Mouse (Mus musculus) hindbrain, embryonic 15.5 days (tissue): Measurements from ENCODE around the gene Arnt. TPM values are rescaled to one million over a fixed set of nuclear protein-coding genes. Genes with fewer than 3 reads are reported as not detected.

Experiments used
- ATAC-seq: fragments of 200-750 bp; cut with Nextera tagmentation; 2 replicates; pipeline ENCODE4 v1.8.0; 2017; ENCODE audit warnings: low read depth, moderate number of reproducible peaks, moderate TSS enrichment; ENCODE audit not compliant: low FRiP score
- H3K27ac ChIP-seq: fragments of 300-500 bp; sonication (generic); replicated peaks from 2 replicates; pipeline ENCODE4 v1.5.1; 2015; ENCODE audit warnings: mild to moderate bottlenecking, inconsistent platforms
- H3K27me3 ChIP-seq: fragments of 300-500 bp; sonication (generic); 2 replicates; pipeline ENCODE4 v1.6.1; 2015; ENCODE audit warnings: control low read depth, inconsistent platforms
- H3K36me3 ChIP-seq: fragments of 300-500 bp; sonication (generic); 2 replicates; pipeline ENCODE4 v1.6.1; 2015; ENCODE audit warnings: control low read depth, inconsistent platforms
- H3K4me1 ChIP-seq: fragments of 300-500 bp; sonication (generic); replicated peaks from 2 replicates; pipeline ENCODE4 v1.6.1; 2015; ENCODE audit warnings: control low read depth, inconsistent platforms
- H3K4me2 ChIP-seq: fragments of 300-500 bp; sonication (generic); 2 replicates; pipeline ENCODE4 v1.6.1; 2015; ENCODE audit warnings: moderate library complexity, mild to moderate bottlenecking, inconsistent platforms
- H3K4me3 ChIP-seq: fragments of 300-500 bp; sonication (generic); 2 replicates; pipeline ENCODE4 v1.5.1; 2015; ENCODE audit warnings: mild to moderate bottlenecking, inconsistent platforms
- H3K9ac ChIP-seq: fragments of 300-500 bp; sonication (generic); 2 replicates; pipeline ENCODE4 v1.6.1; 2015; ENCODE audit warnings: inconsistent platforms
- H3K9me3 ChIP-seq: fragments of 300-500 bp; sonication (generic); 2 replicates; pipeline ENCODE4 v1.6.1; 2016; ENCODE audit warnings: control low read depth, inconsistent platforms
- WGBS: fragments of 180-500 bp; shearing (Covaris S2); methylation state at CpG from one replicate; pipeline ENCODE4 v1.1.7; 2015; 5-methylcytosine and 5-hydroxymethylcytosine counted together
- polyA plus RNA-seq: library from polyadenylated mRNA; unstranded; fragments of >200 nt; fragmentation: Nextera tagmentation; extraction: Ambion mirVana; gene quantifications from 2 replicates; pipeline ENCODE4 v1.2.1, GENCODE M21; 2015

Arnt gene
- polyA plus RNA-seq, 1 experiment from 2014 or later, result 15.8 TPM

- H3K27ac ChIP-seq, result no peak overlapping the region
- ATAC-seq, result no peak
- H3K36me3 ChIP-seq, result peaks cover 21% of the 10 kb centered on the region
- no peaks in the 10 kb centered on the region for H3K27me3 ChIP-seq
- no peak overlapping the region for H3K9ac ChIP-seq
- no peak overlapping the region for H3K4me2 ChIP-seq
- H3K9me3 ChIP-seq, result no peaks in the 10 kb centered on the region
- no peak overlapping the region for H3K4me3 ChIP-seq
- no peaks in the 10 kb centered on the region for H3K4me1 ChIP-seq
Observed at GRCm38 (mm10) chr3:95463852-95464251, 29.7 kb downstream of the Arnt start.

- ATAC-seq, result no peak
- peaks cover 53% of the 10 kb centered on the region for H3K36me3 ChIP-seq
- H3K27ac ChIP-seq, result no peak overlapping the region
- H3K4me1 ChIP-seq, result no peaks in the 10 kb centered on the region
- no peak overlapping the region for H3K9ac ChIP-seq
- no peak overlapping the region for H3K4me2 ChIP-seq
- 94% methylated on average over 1 of the region's 1 CpGs for WGBS
- no peaks in the 10 kb centered on the region for H3K9me3 ChIP-seq
- no peaks in the 10 kb centered on the region for H3K27me3 ChIP-seq
- no peak overlapping the region for H3K4me3 ChIP-seq
Observed at GRCm38 (mm10) chr3:95478966-95479365, 44.8 kb downstream of the Arnt start.

- 94% methylated on average over 2 of the region's 2 CpGs for WGBS
- H3K9me3 ChIP-seq, result no peaks in the 10 kb centered on the region
- no peak overlapping the region for H3K4me2 ChIP-seq
- H3K27ac ChIP-seq, result no peak overlapping the region
- no peak overlapping the region for H3K9ac ChIP-seq
- no peaks in the 10 kb centered on the region for H3K27me3 ChIP-seq
- H3K36me3 ChIP-seq, result peaks cover 64% of the 10 kb centered on the region
- no peak for ATAC-seq
- no peaks in the 10 kb centered on the region for H3K4me1 ChIP-seq
- H3K4me3 ChIP-seq, result no peak overlapping the region
Observed at GRCm38 (mm10) chr3:95486421-95486820, 52.2 kb downstream of the Arnt start.

GRCm38 (mm10) chr3:95488679-95489078 is 54.5 kb downstream of the Arnt start:
- no peak overlapping the region for H3K9ac ChIP-seq
- no peak overlapping the region for H3K4me2 ChIP-seq
- peaks cover 74% of the 10 kb centered on the region for H3K36me3 ChIP-seq
- H3K4me1 ChIP-seq, result no peaks in the 10 kb centered on the region
- H3K9me3 ChIP-seq, result no peaks in the 10 kb centered on the region
- 94% methylated on average over 3 of the region's 3 CpGs for WGBS
- no peak overlapping the region for H3K4me3 ChIP-seq
- no peak for ATAC-seq
- H3K27me3 ChIP-seq, result no peaks in the 10 kb centered on the region
- no peak overlapping the region for H3K27ac ChIP-seq

GRCm38 (mm10) chr3:95490238-95490637 is 56.0 kb downstream of the Arnt start:
- Histone ChIP-seq H3K4me2 (no peak overlapping the region), H3K4me3 (no peak overlapping the region), H3K9me3 (no peaks in the 10 kb centered on the region), H3K36me3 (peaks cover 86% of the 10 kb centered on the region), H3K9ac (no peak overlapping the region), H3K4me1 (no peaks in the 10 kb centered on the region), H3K27ac (no peak overlapping the region), H3K27me3 (no peaks in the 10 kb centered on the region)
- WGBS, result 93% methylated on average over 2 of the region's 2 CpGs
- no peak for ATAC-seq

GRCm38 (mm10) chr3:95494342-95494741 is 60.2 kb downstream of the Arnt start:
- peaks cover 67% of the 10 kb centered on the region for H3K36me3 ChIP-seq
- H3K4me3 ChIP-seq, result no peak overlapping the region
- H3K4me1 ChIP-seq, result no peaks in the 10 kb centered on the region
- H3K27me3 ChIP-seq, result no peaks in the 10 kb centered on the region
- H3K27ac ChIP-seq, result no peak overlapping the region
- H3K9ac ChIP-seq, result no peak overlapping the region
- 70% methylated on average over 6 of the region's 6 CpGs for WGBS
- H3K9me3 ChIP-seq, result no peaks in the 10 kb centered on the region
- ATAC-seq, result no peak
- H3K4me2 ChIP-seq, result no peak overlapping the region

GRCm38 (mm10) chr3:95498229-95498628 is 64.0 kb downstream of the Arnt start:
- no peak overlapping the region for H3K4me2 ChIP-seq
- no peak overlapping the region for H3K27ac ChIP-seq
- H3K9me3 ChIP-seq, result no peaks in the 10 kb centered on the region
- no peak for ATAC-seq
- no peak overlapping the region for H3K4me3 ChIP-seq
- H3K27me3 ChIP-seq, result no peaks in the 10 kb centered on the region
- H3K4me1 ChIP-seq, result no peaks in the 10 kb centered on the region
- WGBS, result 90% methylated on average over 2 of the region's 2 CpGs
- H3K9ac ChIP-seq, result no peak overlapping the region
- H3K36me3 ChIP-seq, result peaks cover 32% of the 10 kb centered on the region

- no peak within 1 kb of the TSS for H3K4me3 ChIP-seq
- peaks cover 24% of the 10 kb centered on the region for H3K36me3 ChIP-seq
- H3K27ac ChIP-seq, result no peak within 1 kb of the TSS
- H3K9me3 ChIP-seq, result no peaks in the 10 kb centered on the region
- H3K4me1 ChIP-seq, result no peaks in the 10 kb centered on the region
- no peaks in the 10 kb centered on the region for H3K27me3 ChIP-seq
- 89% methylated on average over 7 of the region's 7 CpGs for WGBS
- ATAC-seq, result no peak
- H3K9ac ChIP-seq, result no peak within 1 kb of the TSS
- no peak within 1 kb of the TSS for H3K4me2 ChIP-seq
Observed at GRCm38 (mm10) chr3:95499024-95499423, 64.8 kb downstream of the Arnt start, which contains the start of gene Ctsk. TSS of gene Ctsk (plus strand) at chr3:95499256.

- Histone ChIP-seq H3K27ac (no peak overlapping the region), H3K4me3 (no peak overlapping the region), H3K4me2 (no peak overlapping the region), H3K4me1 (no peaks in the 10 kb centered on the region), H3K27me3 (no peaks in the 10 kb centered on the region), H3K9me3 (no peaks in the 10 kb centered on the region), H3K36me3 (peaks cover 18% of the 10 kb centered on the region), H3K9ac (no peak overlapping the region)
- WGBS, result 77% methylated on average over 10 of the region's 10 CpGs
- no peak for ATAC-seq
Observed at GRCm38 (mm10) chr3:95499496-95500140, 65.4 kb downstream of the Arnt start.

GRCm38 (mm10) chr3:95502312-95502711 is 68.1 kb downstream of the Arnt start:
- Histone ChIP-seq H3K4me3 (no peak overlapping the region), H3K36me3 (0 out of 2 replicates have a peak, but pooled peaks cover 8% of the 10 kb centered on the region), H3K4me2 (no peak overlapping the region), H3K9me3 (no peaks in the 10 kb centered on the region), H3K9ac (no peak overlapping the region), H3K27ac (no peak overlapping the region), H3K27me3 (no peaks in the 10 kb centered on the region), H3K4me1 (no peaks in the 10 kb centered on the region)
- 16% methylated on average over 2 of the region's 2 CpGs for WGBS
- no peak for ATAC-seq

- H3K4me3 ChIP-seq, result no peak overlapping the region
- H3K4me1 ChIP-seq, result no peaks in the 10 kb centered on the region
- no peak overlapping the region for H3K4me2 ChIP-seq
- H3K27me3 ChIP-seq, result no peaks in the 10 kb centered on the region
- WGBS, result 75% methylated on average over 6 of the region's 6 CpGs
- no peaks in the 10 kb centered on the region for H3K9me3 ChIP-seq
- 0 out of 2 replicates have a peak, but pooled peaks cover 8% of the 10 kb centered on the region for H3K36me3 ChIP-seq
- H3K9ac ChIP-seq, result no peak overlapping the region
- ATAC-seq, result no peak
- H3K27ac ChIP-seq, result no peak overlapping the region
Observed at GRCm38 (mm10) chr3:95509348-95509747, 75.2 kb downstream of the Arnt start.

GRCm38 (mm10) chr3:95511611-95512180 is 77.5 kb downstream of the Arnt start:
- H3K9me3 ChIP-seq, result no peaks in the 10 kb centered on the region
- no peak overlapping the region for H3K9ac ChIP-seq
- H3K4me2 ChIP-seq, result no peak overlapping the region
- H3K27ac ChIP-seq, result no peak overlapping the region
- 59% methylated on average over 9 of the region's 9 CpGs for WGBS
- H3K4me3 ChIP-seq, result no peak overlapping the region
- no peaks in the 10 kb centered on the region for H3K27me3 ChIP-seq
- 0 out of 2 replicates have a peak, but pooled peaks cover 4% of the 10 kb centered on the region for H3K36me3 ChIP-seq
- H3K4me1 ChIP-seq, result no peaks in the 10 kb centered on the region; the same call in 1 of the 2 replicates
- ATAC-seq, result no peak
